In the genomic region with DNA sequence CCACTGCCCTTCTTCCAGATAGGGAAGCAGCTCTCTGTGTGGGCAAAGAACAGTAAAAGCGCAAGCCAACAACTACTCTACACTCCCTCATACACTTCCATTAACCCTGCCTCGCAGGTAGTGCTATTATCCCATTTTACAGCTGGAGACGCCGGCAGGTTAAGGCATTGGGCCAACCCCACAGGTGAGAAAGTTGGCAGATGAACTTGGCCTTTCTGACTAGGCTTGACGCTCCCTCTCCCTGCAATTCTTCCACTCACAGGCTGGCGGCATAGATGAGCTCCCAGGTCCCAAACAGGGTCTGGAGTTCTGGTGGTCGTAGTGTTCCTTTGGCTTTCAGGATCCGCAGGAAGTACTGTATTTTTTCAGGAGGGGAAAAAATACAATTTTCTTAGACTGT, we compare ENCODE assay signal across 8 mouse cellular contexts. TPM values are rescaled to one million over a fixed set of nuclear protein-coding genes. Genes with fewer than 3 reads are reported as not detected.
DNase-seq lines count a peak whose midpoint lies in the region; ATAC-seq and TF ChIP-seq lines count a peak whose summit lies in the region.

No protein-coding gene starts in this region.

- peaks cover 49% of the 10 kb centered on the region for H3K4me1 ChIP-seq in heart, embryonic 12.5 days (replicated peaks)
- H3K4me1 ChIP-seq in ES-E14 (ENCODE audit: control insufficient read depth in 2 of 2, insufficient read depth in 2 of 2, low read length in 2 of 2, poor library complexity in 1 of 2) = peaks cover 0 to 12% of the 10 kb centered on the region in 2 experiments; a peak in 1 of 4 replicates
- H3K4me1 ChIP-seq in forebrain, embryonic 14.5 days (ENCODE audit: control insufficient read depth, insufficient read depth, low read length) = peaks cover 19% of the 10 kb centered on the region
- H3K4me1 ChIP-seq in limb, embryonic 12.5 days (replicated peaks) = peaks cover 31% of the 10 kb centered on the region
- H3K4me1 ChIP-seq in neural tube, embryonic 14.5 days (ENCODE audit: control insufficient read depth, insufficient read depth, low read length) = peaks cover 10% of the 10 kb centered on the region

- DNase-seq in heart, postnatal 14 days = no peak
- DNase-seq in ES-E14 (ENCODE audit: low read depth, low spot score) = no peak
- peak; percentile 40 for DNase-seq in forebrain, embryonic 14.5 days (ENCODE audit: low spot score)
- DNase-seq in testis, postnatal 10 days (ENCODE audit: low spot score) = no peak
- no peak for DNase-seq in left cerebral cortex, adult 18-20 months (ENCODE audit: low spot score in 2 of 2)

- ATAC-seq in heart, embryonic 12.5 days (ENCODE audit: insufficient number of reproducible peaks, low FRiP score) = peak; percentile 65
- ATAC-seq in forebrain, embryonic 14.5 days = peak; percentile 43
- ATAC-seq in limb, embryonic 12.5 days (ENCODE audit: insufficient number of reproducible peaks, insufficient read depth, low FRiP score, low TSS enrichment, low read depth) = no peak
- ATAC-seq in neural tube, embryonic 14.5 days (ENCODE audit: low read depth) = peak; percentile 13; the same call in 1 of the 2 replicates

- intact Hi-C loops in heart, postnatal 14 days (cut with DNase I) = loop anchor here (2.0 to 5.0 kb wide), 2 partner anchors 22 to 33 kb away; no protein-coding TSS in a partner anchor

- H3K9me3 ChIP-seq in heart, embryonic 12.5 days (replicated peaks) = no peaks in the 10 kb centered on the region
- no peaks in the 10 kb centered on the region for H3K9me3 ChIP-seq in ES-E14 (ENCODE audit: control insufficient read depth, insufficient read depth, low read depth, low read length)
- no peaks in the 10 kb centered on the region for H3K9me3 ChIP-seq in forebrain, embryonic 14.5 days (replicated peaks; ENCODE audit: control insufficient read depth, low read length)
- H3K9me3 ChIP-seq in limb, embryonic 12.5 days = no peaks in the 10 kb centered on the region
- no peaks in the 10 kb centered on the region for H3K9me3 ChIP-seq in neural tube, embryonic 14.5 days (ENCODE audit: control insufficient read depth, low read length)

- H3K4me2 ChIP-seq in heart, embryonic 12.5 days = peak overlapping the region; percentile 80
- H3K4me2 ChIP-seq in forebrain, embryonic 14.5 days (ENCODE audit: low read length) = peak overlapping the region; percentile 66
- peak overlapping the region; percentile 73 for H3K4me2 ChIP-seq in limb, embryonic 12.5 days
- H3K4me2 ChIP-seq in neural tube, embryonic 14.5 days (ENCODE audit: low read depth, low read length) = peak overlapping the region; percentile 81

- H3K27ac ChIP-seq in heart, embryonic 12.5 days (ENCODE audit: poor library complexity, severe bottlenecking) = peak overlapping the region; percentile 52; the same call in 1 of the 2 replicates
- H3K27ac ChIP-seq in ES-E14 (ENCODE audit: insufficient read depth, low read depth, low read length, poor library complexity, severe bottlenecking) = no peak overlapping the region
- no peak overlapping the region for H3K27ac ChIP-seq in forebrain, embryonic 14.5 days (ENCODE audit: low read depth, low read length)
- H3K27ac ChIP-seq in limb, embryonic 12.5 days = peak overlapping the region; percentile 56; the same call in 1 of the 2 replicates
- H3K27ac ChIP-seq in neural tube, embryonic 14.5 days (ENCODE audit: low read depth, low read length) = no peak overlapping the region

- 10% methylated on average over 8 of the region's 8 CpGs for WGBS in heart, embryonic 12.5 days
- 11% methylated on average over 8 of the region's 8 CpGs for WGBS in forebrain, embryonic 14.5 days
- 14% methylated on average over 8 of the region's 8 CpGs for WGBS in limb, embryonic 12.5 days
- WGBS in neural tube, embryonic 14.5 days = 14% methylated on average over 8 of the region's 8 CpGs

- in situ Hi-C loops in ES-E14 (cut with MboI; ENCODE audit: low sequenced_read_pairs in 2 of 2, unreplicated experiment in 2 of 2) = no loop called here

- H3K27me3 ChIP-seq in heart, embryonic 12.5 days (replicated peaks) = no peaks in the 10 kb centered on the region
- no peaks in the 10 kb centered on the region for H3K27me3 ChIP-seq in forebrain, embryonic 14.5 days (replicated peaks; ENCODE audit: control insufficient read depth, insufficient read depth, low read length)
- no peaks in the 10 kb centered on the region for H3K27me3 ChIP-seq in limb, embryonic 12.5 days
- no peaks in the 10 kb centered on the region for H3K27me3 ChIP-seq in neural tube, embryonic 14.5 days (ENCODE audit: control insufficient read depth, insufficient read depth, low read length)

- H3K9ac ChIP-seq in heart, embryonic 12.5 days = peak overlapping the region; percentile 75
- peak overlapping the region; percentile 84 for H3K9ac ChIP-seq in ES-E14 (ENCODE audit: insufficient read depth, low read depth, low read length, poor library complexity, severe bottlenecking)
- H3K9ac ChIP-seq in forebrain, embryonic 14.5 days (ENCODE audit: low read length) = peak overlapping the region; percentile 55
- H3K9ac ChIP-seq in limb, embryonic 12.5 days (replicated peaks) = peak overlapping the region; percentile 63
- H3K9ac ChIP-seq in neural tube, embryonic 14.5 days (replicated peaks; ENCODE audit: low read depth, low read length) = no peak overlapping the region

- H3K36me3 ChIP-seq in heart, embryonic 12.5 days = peaks cover 19% of the 10 kb centered on the region
- peaks cover 18% of the 10 kb centered on the region for H3K36me3 ChIP-seq in ES-E14 (ENCODE audit: control insufficient read depth, insufficient read depth, low read length, poor library complexity, severe bottlenecking)
- H3K36me3 ChIP-seq in forebrain, embryonic 14.5 days (ENCODE audit: control insufficient read depth, insufficient read depth, low read length) = peaks cover 13% of the 10 kb centered on the region
- H3K36me3 ChIP-seq in limb, embryonic 12.5 days = peaks cover 31% of the 10 kb centered on the region
- H3K36me3 ChIP-seq in neural tube, embryonic 14.5 days (ENCODE audit: control insufficient read depth, insufficient read depth, low read length) = no peaks in the 10 kb centered on the region

- H3K4me3 ChIP-seq in heart, embryonic 12.5 days = peak overlapping the region; percentile 67
- H3K4me3 ChIP-seq in ES-E14 (ENCODE audit: insufficient read depth in 1 of 2, low read depth in 1 of 2, low read length in 2 of 2, poor library complexity in 1 of 2, severe bottlenecking in 1 of 2) = peak overlapping the region; percentile 70 to 79
- H3K4me3 ChIP-seq in forebrain, embryonic 14.5 days (ENCODE audit: low read depth, low read length) = peak overlapping the region; percentile 45
- peak overlapping the region; percentile 63 for H3K4me3 ChIP-seq in limb, embryonic 12.5 days (replicated peaks)
- H3K4me3 ChIP-seq in neural tube, embryonic 14.5 days (ENCODE audit: low read depth, low read length) = peak overlapping the region; percentile 37

TF ChIP-seq in ES-E14, 5 proteins besides CTCF, POLR2A, EP300 and RAD21 (continues in another document):
- TF ChIP-seq CHD2 (IDR thresholded peaks at IDR 0.05; ENCODE audit: low read depth, low read length) = no peak
- TF ChIP-seq MAFK (IDR thresholded peaks at IDR 0.05; ENCODE audit: insufficient read depth, low read depth, low read length) = no peak

RNA-seq across cellular contexts. Expression of a gene that starts 0.5 kb away (rescaled TPM):
- polyA plus RNA-seq in heart, embryonic 12.5 days (2016; fragmentation: Nextera tagmentation; extraction: Ambion mirVana) = 37.7 and 38.7 TPM in 2 replicates
- 1 to 10 TPM; 1.6 to 2.8 TPM for total RNA-seq in heart, postnatal 14 days (2021)
- total RNA-seq in ES-E14 (2012; rRNA removed) = 32.1 and 44.0 TPM in 2 replicates
- polyA plus RNA-seq in forebrain, embryonic 14.5 days (2014; fragmentation: Nextera tagmentation; extraction: Ambion mirVana) = 14.0 and 15.9 TPM in 2 replicates
- 44.8 and 46.4 TPM in 2 replicates for polyA plus RNA-seq in limb, embryonic 12.5 days (2016; fragmentation: Nextera tagmentation; extraction: Ambion mirVana)
- 3.6 and 6.2 TPM in 2 replicates for polyA plus RNA-seq in neural tube, embryonic 14.5 days (2014; fragmentation: Nextera tagmentation; extraction: Ambion mirVana)
- total RNA-seq in left cerebral cortex, adult 18-20 months (2021) = 1 to 10 TPM in 1 of 2 experiments, under 1 TPM in 1; 0.21 to 1.8 TPM

RNA-seq across cellular contexts. Expression of a gene that starts 6.3 kb away (rescaled TPM):
- 63.6 and 66.4 TPM in 2 replicates for polyA plus RNA-seq in heart, embryonic 12.5 days (2016; fragmentation: Nextera tagmentation; extraction: Ambion mirVana)
- 10 to 100 TPM; 25.9 to 27.1 TPM for total RNA-seq in heart, postnatal 14 days (2021)
- 59.1 and 84.9 TPM in 2 replicates for total RNA-seq in ES-E14 (2012; rRNA removed)
- polyA plus RNA-seq in forebrain, embryonic 14.5 days (2014; fragmentation: Nextera tagmentation; extraction: Ambion mirVana) = 68.7 and 69.1 TPM in 2 replicates
- 62.0 and 63.8 TPM in 2 replicates for polyA plus RNA-seq in limb, embryonic 12.5 days (2016; fragmentation: Nextera tagmentation; extraction: Ambion mirVana)
- polyA plus RNA-seq in neural tube, embryonic 14.5 days (2014; fragmentation: Nextera tagmentation; extraction: Ambion mirVana) = 81.4 and 87.2 TPM in 2 replicates
- 10 to 100 TPM; 29.9 to 30.0 TPM for total RNA-seq in left cerebral cortex, adult 18-20 months (2021)

RNA-seq across cellular contexts. Expression of a gene that starts 7.8 kb away (rescaled TPM):
- polyA plus RNA-seq in heart, embryonic 12.5 days (2016; fragmentation: Nextera tagmentation; extraction: Ambion mirVana) = 1.6 and 2.0 TPM in 2 replicates
- total RNA-seq in heart, postnatal 14 days (2021) = under 1 TPM; 0.17 TPM
- 0.21 and 0.71 TPM in 2 replicates for total RNA-seq in ES-E14 (2012; rRNA removed)
- polyA plus RNA-seq in forebrain, embryonic 14.5 days (2014; fragmentation: Nextera tagmentation; extraction: Ambion mirVana) = 0.22 TPM in 1 of 2 replicates, not detected in the other
- 1.1 and 1.3 TPM in 2 replicates for polyA plus RNA-seq in limb, embryonic 12.5 days (2016; fragmentation: Nextera tagmentation; extraction: Ambion mirVana)
- not detected in 2 replicates for polyA plus RNA-seq in neural tube, embryonic 14.5 days (2014; fragmentation: Nextera tagmentation; extraction: Ambion mirVana)
- total RNA-seq in left cerebral cortex, adult 18-20 months (2021) = 1 to 10 TPM in 1 of 2 experiments, under 1 TPM in 1; 0.42 to 1.8 TPM

RNA-seq across cellular contexts. Expression of a gene that starts 15.4 kb away (rescaled TPM):
- polyA plus RNA-seq in heart, embryonic 12.5 days (2016; fragmentation: Nextera tagmentation; extraction: Ambion mirVana) = not detected in 2 replicates
- 1 to 10 TPM in 1 of 2 experiments, not detected in 1; 1.4 TPM for total RNA-seq in heart, postnatal 14 days (2021)
- total RNA-seq in ES-E14 (2012; rRNA removed) = 0.31 TPM in 1 of 2 replicates, not detected in the other
- polyA plus RNA-seq in forebrain, embryonic 14.5 days (2014; fragmentation: Nextera tagmentation; extraction: Ambion mirVana) = not detected in 2 replicates
- not detected in 2 replicates for polyA plus RNA-seq in limb, embryonic 12.5 days (2016; fragmentation: Nextera tagmentation; extraction: Ambion mirVana)
- not detected in 2 replicates for polyA plus RNA-seq in neural tube, embryonic 14.5 days (2014; fragmentation: Nextera tagmentation; extraction: Ambion mirVana)
- not detected for total RNA-seq in left cerebral cortex, adult 18-20 months (2021)

RNA-seq across cellular contexts. Expression of a gene that starts 24.6 kb away (rescaled TPM):
- polyA plus RNA-seq in heart, embryonic 12.5 days (2016; fragmentation: Nextera tagmentation; extraction: Ambion mirVana) = 153 and 155 TPM in 2 replicates
- total RNA-seq in heart, postnatal 14 days (2021) = 10 to 100 TPM; 34.2 to 38.5 TPM
- total RNA-seq in ES-E14 (2012; rRNA removed) = 76.7 and 143 TPM in 2 replicates
- 10.7 and 13.4 TPM in 2 replicates for polyA plus RNA-seq in forebrain, embryonic 14.5 days (2014; fragmentation: Nextera tagmentation; extraction: Ambion mirVana)
- polyA plus RNA-seq in limb, embryonic 12.5 days (2016; fragmentation: Nextera tagmentation; extraction: Ambion mirVana) = 215 and 216 TPM in 2 replicates
- 7.2 and 13.3 TPM in 2 replicates for polyA plus RNA-seq in neural tube, embryonic 14.5 days (2014; fragmentation: Nextera tagmentation; extraction: Ambion mirVana)
- total RNA-seq in left cerebral cortex, adult 18-20 months (2021) = 1 to 10 TPM; 8.4 to 9.9 TPM

Comparison
In these comparisons a context has a peak if more than half of its experiments do, and no peak if none do; other contexts are left out.
1. H3K27ac ChIP-seq: peak in heart, embryonic 12.5 days (single experiment) and limb, embryonic 12.5 days (single experiment); none in ES-E14 (single experiment), forebrain, embryonic 14.5 days (single experiment) and neural tube, embryonic 14.5 days (single experiment).
2. Peak in every context shown above with its lines, with median percentiles within 50 percentile points of each other: H3K4me2 ChIP-seq and H3K4me3 ChIP-seq.